Mouse (Mus musculus) midbrain, embryonic 14.5 days (tissue): Measurements from ENCODE around the gene Pth2. TPM values are rescaled to one million over a fixed set of nuclear protein-coding genes. Genes with fewer than 3 reads are reported as not detected.

ENCODE experiments used
- ATAC-seq: fragments of 200-750 bp; cut with Nextera tagmentation; 2 replicates; pipeline ENCODE4 v1.8.0; 2017; ENCODE audit warnings: moderate number of reproducible peaks, moderate library complexity; ENCODE audit not compliant: low FRiP score, low TSS enrichment
- DNase-seq: peaks from one replicate; pipeline ENCODE4 v3.0.0-alpha.2; 2015
- H3K27ac ChIP-seq: fragments of 300-500 bp; sonication (generic); replicated peaks from 2 replicates; pipeline ENCODE4 v1.5.1; 2014; ENCODE audit warnings: mild to moderate bottlenecking, low read depth, low read length, moderate library complexity
- H3K27me3 ChIP-seq: fragments of 300-500 bp; sonication (generic); 2 replicates; pipeline ENCODE4 v1.6.1; 2014; ENCODE audit warnings: low read length, control low read depth, mixed read lengths; ENCODE audit not compliant: control insufficient read depth, insufficient read depth
- H3K36me3 ChIP-seq: fragments of 300-500 bp; sonication (generic); 2 replicates; pipeline ENCODE4 v1.6.1; 2014; ENCODE audit warnings: low read length, control low read depth; ENCODE audit not compliant: control insufficient read depth, insufficient read depth
- H3K4me1 ChIP-seq: fragments of 300-500 bp; sonication (generic); 2 replicates; pipeline ENCODE4 v1.6.1; 2014; ENCODE audit warnings: mild to moderate bottlenecking, antibody characterized with exemption, low read length, control low read depth; ENCODE audit not compliant: control insufficient read depth, insufficient read depth
- H3K4me2 ChIP-seq: fragments of 300-500 bp; sonication (generic); 2 replicates; pipeline ENCODE4 v1.6.1; 2014; ENCODE audit warnings: mild to moderate bottlenecking, low read length, moderate library complexity
- H3K4me3 ChIP-seq: fragments of 300-500 bp; sonication (generic); replicated peaks from 2 replicates; pipeline ENCODE4 v1.5.1; 2014; ENCODE audit warnings: low read depth, low read length
- H3K9ac ChIP-seq: fragments of 300-500 bp; sonication (generic); replicated peaks from 2 replicates; pipeline ENCODE4 v1.6.1; 2014; ENCODE audit warnings: mild to moderate bottlenecking, low read length, moderate library complexity
- H3K9me3 ChIP-seq: fragments of 300-500 bp; sonication (generic); 2 replicates; pipeline ENCODE4 v1.6.1; 2016; ENCODE audit warnings: low read length, control low read depth, mixed read lengths; ENCODE audit not compliant: control insufficient read depth
- WGBS: fragments of 180-500 bp; shearing (Covaris S2); extraction: QIAGEN DNeasy Blood & Tissue Kit; methylation state at CpG from one replicate; pipeline ENCODE4 v1.1.7; 2014; 5-methylcytosine and 5-hydroxymethylcytosine counted together
- polyA plus RNA-seq: library from polyadenylated mRNA; unstranded; fragments of >200 nt; fragmentation: Nextera tagmentation; extraction: Ambion mirVana; gene quantifications from 2 replicates; pipeline ENCODE4 v1.2.1, GENCODE M21; 2014

Gene Pth2
- 0.68 and 1.4 TPM in 2 replicates for polyA plus RNA-seq

GRCm38 (mm10) chr7:45180896-45181477, at the start of gene Pth2:
Gene Pth2, plus strand, starts transcription at chr7:45180995.
- H3K36me3 ChIP-seq: no peaks in the 10 kb centered on the region
- WGBS: 23% methylated on average over 19 of the region's 20 CpGs
- H3K9me3 ChIP-seq: no peaks in the 10 kb centered on the region
- no peak within 1 kb of the TSS for H3K27ac ChIP-seq
- ATAC-seq (no peak), DNase-seq (no peak)
- peak within 1 kb of the TSS; percentile 23; the same call in 1 of the 2 replicates for H3K9ac ChIP-seq
- H3K27me3 ChIP-seq: peaks cover 86% of the 10 kb centered on the region
- H3K4me3 ChIP-seq: peak within 1 kb of the TSS; percentile 25
- peak within 1 kb of the TSS; percentile 50 for H3K4me2 ChIP-seq
- H3K4me1 ChIP-seq: 0 out of 2 replicates have a peak, but pooled peaks cover 8% of the 10 kb centered on the region

DNA sequence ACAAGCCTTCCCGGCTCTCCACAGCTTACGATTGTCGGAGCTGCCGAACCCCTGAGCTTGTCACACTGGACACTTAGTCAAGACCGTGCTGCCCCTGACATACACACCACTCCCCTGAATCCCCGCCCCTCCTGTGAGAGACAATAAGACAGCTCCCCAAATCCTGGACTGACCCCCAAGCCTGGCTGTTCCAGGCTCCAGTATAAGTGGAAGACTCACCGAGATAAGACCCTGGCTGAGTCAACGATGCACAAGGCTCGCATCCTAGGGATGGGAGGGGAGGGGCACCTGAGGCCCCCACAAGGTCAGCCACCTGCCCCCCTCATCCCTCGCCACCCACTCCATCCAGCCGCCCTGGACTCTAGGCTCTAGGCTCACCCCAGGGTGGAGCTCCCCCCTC, 48.9 kb upstream of the Pth2 start:
- DNase-seq (no peak), ATAC-seq (no peak)
- no peak overlapping the region for H3K27ac ChIP-seq
- WGBS: 73% methylated on average over 11 of the region's 11 CpGs
- peaks cover 16% of the 10 kb centered on the region; the same call in 1 of the 2 replicates for H3K27me3 ChIP-seq
- peaks cover 8% of the 10 kb centered on the region for H3K36me3 ChIP-seq
- H3K4me2 ChIP-seq: no peak overlapping the region
- no peak overlapping the region for H3K9ac ChIP-seq
- H3K9me3 ChIP-seq: no peaks in the 10 kb centered on the region
- H3K4me1 ChIP-seq: peaks cover 12% of the 10 kb centered on the region
- no peak overlapping the region for H3K4me3 ChIP-seq

DNA sequence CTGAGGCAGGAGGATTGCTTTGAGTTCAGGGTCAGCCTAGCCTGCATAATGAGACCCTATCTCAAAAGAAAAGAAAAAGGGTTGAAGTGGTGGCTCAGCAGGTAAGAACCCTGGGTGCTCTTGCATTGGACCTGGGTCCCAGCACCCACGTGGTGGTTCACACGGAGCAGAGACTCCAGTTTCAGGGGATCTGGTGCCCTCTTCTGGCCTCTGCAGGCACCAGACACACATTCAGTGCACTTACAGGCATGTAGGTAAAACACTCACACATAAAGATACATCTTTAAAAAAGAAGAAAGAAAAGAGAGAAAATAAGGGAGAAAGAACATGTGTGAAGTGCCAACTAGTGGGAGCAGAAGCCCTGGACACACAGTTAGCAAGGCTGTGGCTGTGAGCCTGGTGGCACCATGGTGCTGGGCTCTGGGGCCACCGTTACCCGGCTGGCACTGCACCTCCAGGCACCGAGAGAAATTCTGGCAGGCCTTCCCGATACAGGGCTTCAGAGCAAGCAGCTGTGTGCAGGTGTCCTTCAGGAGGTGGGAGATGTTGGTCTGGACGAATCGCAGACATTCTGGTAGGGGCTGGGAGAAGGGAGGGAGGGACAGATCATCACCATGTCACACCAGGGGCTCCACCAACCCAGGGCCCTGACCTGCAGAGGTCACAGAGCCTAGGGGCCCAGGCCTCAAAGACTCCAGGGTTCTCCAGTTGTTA, 47.2 kb upstream of the Pth2 start:
- H3K27me3 ChIP-seq: peaks cover 16% of the 10 kb centered on the region; the same call in 1 of the 2 replicates
- DNase-seq (no peak), ATAC-seq (no peak)
- no peak overlapping the region for H3K4me2 ChIP-seq
- peaks cover 2% of the 10 kb centered on the region; the same call in 1 of the 2 replicates for H3K4me1 ChIP-seq
- H3K9ac ChIP-seq: no peak overlapping the region
- H3K4me3 ChIP-seq: no peak overlapping the region
- no peaks in the 10 kb centered on the region for H3K9me3 ChIP-seq
- 78% methylated on average over 8 of the region's 8 CpGs for WGBS
- H3K36me3 ChIP-seq: no peaks in the 10 kb centered on the region
- H3K27ac ChIP-seq: no peak overlapping the region

DNA sequence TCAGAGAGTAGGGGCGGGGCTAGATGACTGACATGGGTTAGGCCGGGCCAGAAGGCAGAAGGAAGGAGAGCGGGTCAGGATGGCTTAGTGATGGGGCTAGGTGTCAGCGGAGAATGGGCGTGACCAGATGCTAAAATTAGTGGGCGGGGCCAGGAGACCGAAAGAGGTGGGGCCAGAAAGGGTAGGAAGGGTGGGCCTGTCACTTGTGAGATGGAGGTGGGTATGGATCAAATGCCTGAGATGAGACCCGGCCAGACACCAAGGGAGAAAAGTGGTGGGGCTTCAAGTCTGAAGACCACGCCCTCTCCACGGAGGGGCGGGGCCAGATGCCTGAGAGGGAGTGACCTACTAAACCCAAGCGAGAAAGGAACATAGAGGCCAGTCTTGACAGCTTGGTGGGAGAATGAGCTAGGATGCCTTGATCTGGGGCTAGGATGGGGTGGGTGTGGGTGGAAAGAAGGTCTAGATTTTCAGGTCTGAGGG, 46.2 kb upstream of the Pth2 start:
- Histone ChIP-seq H3K36me3 (no peaks in the 10 kb centered on the region), H3K4me1 (0 out of 2 replicates have a peak, but pooled peaks cover 2% of the 10 kb centered on the region), H3K9ac (no peak overlapping the region), H3K4me3 (no peak overlapping the region), H3K27me3 (peaks cover 16% of the 10 kb centered on the region; the same call in 1 of the 2 replicates), H3K4me2 (no peak overlapping the region), H3K27ac (no peak overlapping the region), H3K9me3 (no peaks in the 10 kb centered on the region)
- 6% methylated on average over 12 of the region's 12 CpGs for WGBS
- ATAC-seq (no peak), DNase-seq (no peak)

DNA sequence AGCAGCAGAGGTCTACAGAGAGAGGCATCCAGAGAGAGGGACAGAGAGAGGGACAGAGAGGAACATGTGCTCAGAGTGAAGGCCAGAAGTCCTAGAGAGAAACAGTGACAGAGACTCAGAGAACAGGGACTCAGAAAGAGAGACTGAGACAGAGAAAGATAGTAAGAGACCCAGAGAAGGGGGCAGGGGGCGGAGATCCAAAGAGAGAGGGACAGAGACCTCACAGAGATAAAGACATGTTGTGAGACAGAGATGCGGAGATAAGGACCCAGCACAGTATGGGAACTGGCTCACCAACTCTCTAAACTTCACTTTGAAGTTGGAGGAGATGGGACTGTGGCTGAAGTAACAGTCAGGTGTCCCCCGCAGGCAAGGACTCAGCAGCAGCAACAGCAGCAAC, 45.4 kb upstream of the Pth2 start:
- H3K9ac ChIP-seq: no peak overlapping the region
- no peak overlapping the region for H3K27ac ChIP-seq
- H3K27me3 ChIP-seq: peaks cover 16% of the 10 kb centered on the region; the same call in 1 of the 2 replicates
- 87% methylated on average over 3 of the region's 3 CpGs for WGBS
- H3K4me1 ChIP-seq: no peaks in the 10 kb centered on the region
- H3K36me3 ChIP-seq: no peaks in the 10 kb centered on the region
- peak overlapping the region; percentile 59; the same call in 1 of the 2 replicates for H3K4me2 ChIP-seq
- no peaks in the 10 kb centered on the region for H3K9me3 ChIP-seq
- DNase-seq (no peak), ATAC-seq (no peak)
- peak overlapping the region; percentile 36; the same call in 1 of the 2 replicates for H3K4me3 ChIP-seq

GRCm38 (mm10) chr7:45135993-45136567, 44.7 kb upstream of the Pth2 start, which contains the start of the genes Gm45713 and Flt3l:
Gene Gm45713, minus strand, starts transcription at chr7:45136231.
Gene Flt3l, minus strand, starts transcription at chr7:45136432.
- peak; percentile 90 for DNase-seq
- H3K4me2 ChIP-seq: peak within 1 kb of the TSS; percentile 59
- H3K4me3 ChIP-seq: peak within 1 kb of the TSS; percentile 36
- peak within 1 kb of the TSS; percentile 40 for H3K9ac ChIP-seq
- no peaks in the 10 kb centered on the region for H3K4me1 ChIP-seq
- ATAC-seq: peak; percentile 80
- WGBS: 6% methylated on average over 29 of the region's 29 CpGs
- H3K27ac ChIP-seq: no peak within 1 kb of the TSS
- H3K27me3 ChIP-seq: peaks cover 16% of the 10 kb centered on the region; the same call in 1 of the 2 replicates
- H3K9me3 ChIP-seq: no peaks in the 10 kb centered on the region
- H3K36me3 ChIP-seq: no peaks in the 10 kb centered on the region

GRCm38 (mm10) chr7:45137171-45138006, 43.4 kb upstream of the Pth2 start:
- Histone ChIP-seq H3K4me2 (no peak overlapping the region), H3K9ac (no peak overlapping the region), H3K27ac (no peak overlapping the region), H3K4me3 (no peak overlapping the region), H3K9me3 (no peaks in the 10 kb centered on the region), H3K27me3 (peaks cover 16% of the 10 kb centered on the region; the same call in 1 of the 2 replicates), H3K4me1 (no peaks in the 10 kb centered on the region), H3K36me3 (no peaks in the 10 kb centered on the region)
- ATAC-seq (no peak), DNase-seq (no peak)
- WGBS: 84% methylated on average over 12 of the region's 12 CpGs

DNA sequence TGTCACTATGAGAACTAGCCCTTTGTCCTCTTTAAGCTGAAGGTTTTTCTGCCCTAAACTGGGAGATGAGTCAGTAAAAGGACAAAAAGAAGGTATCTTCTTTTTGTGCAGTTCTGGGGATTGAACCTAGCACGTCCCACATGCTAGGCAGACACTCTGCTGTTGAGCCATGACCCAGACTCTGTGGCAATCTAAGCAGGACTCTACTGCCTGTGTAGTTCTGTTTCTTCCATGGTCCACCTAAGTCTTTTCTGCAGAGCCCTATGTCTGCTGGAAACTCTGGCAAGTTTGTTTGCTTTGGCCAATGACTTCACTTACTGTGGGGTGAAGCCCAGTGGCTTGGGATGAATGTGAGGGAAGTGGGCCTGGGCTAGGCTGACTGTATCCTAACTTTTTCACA, 42.4 kb upstream of the Pth2 start:
- H3K9me3 ChIP-seq: no peaks in the 10 kb centered on the region
- no peak overlapping the region for H3K9ac ChIP-seq
- H3K4me3 ChIP-seq: no peak overlapping the region
- no peaks in the 10 kb centered on the region for H3K4me1 ChIP-seq
- no peak for ATAC-seq
- no peak overlapping the region for H3K4me2 ChIP-seq
- 75% methylated on average over 1 of the region's 1 CpGs for WGBS
- H3K27ac ChIP-seq: no peak overlapping the region
- DNase-seq: no peak
- H3K27me3 ChIP-seq: peaks cover 16% of the 10 kb centered on the region; the same call in 1 of the 2 replicates
- H3K36me3 ChIP-seq: peaks cover 2% of the 10 kb centered on the region; the same call in 1 of the 2 replicates
